Mouse (Mus musculus): ENCODE data around the gene Katnb1.

Katnb1 gene

DNA sequence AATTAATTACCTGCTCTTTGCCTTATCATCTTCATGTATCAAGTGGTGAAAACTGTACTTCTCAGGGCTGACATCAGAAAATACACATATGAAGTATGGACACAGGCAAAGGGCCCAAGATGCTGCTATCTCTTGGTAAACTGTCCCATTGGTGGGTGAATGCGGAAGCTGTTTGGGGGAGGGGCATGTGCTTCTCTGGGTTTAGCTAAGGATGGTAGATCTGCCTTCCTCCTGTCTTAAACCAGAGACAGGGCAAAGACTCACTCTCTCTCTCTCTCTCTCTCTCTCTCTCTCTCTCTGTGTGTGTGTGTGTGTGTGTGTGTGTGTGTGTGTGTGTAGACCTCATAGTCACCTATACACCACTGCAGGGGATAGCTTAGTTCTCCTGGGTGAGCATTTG lies 60.0 kb downstream of the Katnb1 start:
- DNase-seq: peak; percentile 73

DNA sequence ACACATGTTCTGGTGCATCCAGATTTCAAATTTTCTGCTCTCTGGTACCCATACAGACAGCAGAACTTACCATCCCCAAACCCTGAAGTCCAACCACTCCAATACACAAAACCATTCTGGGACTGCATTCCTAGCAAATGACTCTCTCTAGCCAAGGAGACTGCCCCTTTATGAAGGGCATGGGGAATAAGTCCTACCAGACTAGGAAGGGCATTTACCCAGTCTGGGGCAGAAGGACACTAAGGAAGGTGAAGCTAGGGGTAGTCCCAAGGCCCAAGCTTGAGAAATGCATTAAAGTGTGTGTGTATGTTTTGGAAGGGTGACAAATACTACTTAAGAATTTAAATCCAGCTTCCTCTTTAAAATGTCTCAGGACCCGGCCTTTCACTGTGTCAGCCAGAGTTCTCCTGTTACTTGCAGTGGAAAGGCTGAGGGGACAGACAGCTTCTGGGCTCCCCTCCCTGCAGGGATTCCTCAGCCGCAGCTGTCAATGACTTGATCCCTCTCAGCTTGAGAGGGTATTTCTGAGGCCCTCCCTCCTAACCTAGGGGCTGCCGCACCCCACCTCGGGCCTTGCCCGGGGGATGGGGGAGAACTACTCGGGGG lies 60.6 kb downstream of the Katnb1 start:
- peak; percentile 27 for DNase-seq

DNA sequence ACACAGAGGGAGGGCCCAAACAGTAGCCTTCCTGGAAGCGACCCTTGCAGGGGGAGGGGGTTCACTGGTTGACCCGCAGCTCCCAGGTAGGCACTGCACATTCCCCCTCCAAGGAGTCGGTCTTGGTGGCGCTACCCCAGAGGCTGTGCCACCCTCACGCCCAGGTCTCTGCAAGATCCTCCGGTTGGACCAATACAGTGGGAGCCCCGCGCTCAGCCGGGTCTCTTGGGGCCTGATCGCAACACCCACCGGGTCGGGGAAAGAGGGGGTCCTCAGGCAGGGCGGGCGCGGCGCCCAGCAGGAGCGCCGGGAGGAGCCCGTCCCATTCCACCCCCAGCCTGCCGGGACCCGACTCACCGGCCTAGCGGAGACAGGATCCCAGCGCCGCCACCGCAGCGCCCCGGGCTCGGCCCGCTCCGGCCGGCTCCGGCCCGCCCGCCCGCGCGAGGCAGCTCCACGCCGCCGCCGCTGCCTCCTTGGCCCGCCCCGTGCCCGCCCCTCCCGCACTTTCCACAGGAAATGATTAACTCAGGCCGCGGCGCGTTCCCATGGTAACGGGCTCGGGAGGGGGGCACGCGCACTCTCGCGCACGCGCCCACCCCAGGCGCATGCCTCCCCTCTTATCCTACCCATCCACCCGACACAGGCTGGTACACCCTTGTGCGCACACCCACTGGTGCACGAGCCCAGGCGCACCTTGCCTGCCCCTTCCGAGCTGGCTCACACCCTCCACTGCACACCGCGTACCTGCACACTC lies 61.3 kb downstream of the Katnb1 start:
- peak; percentile 85 for DNase-seq

DNA sequence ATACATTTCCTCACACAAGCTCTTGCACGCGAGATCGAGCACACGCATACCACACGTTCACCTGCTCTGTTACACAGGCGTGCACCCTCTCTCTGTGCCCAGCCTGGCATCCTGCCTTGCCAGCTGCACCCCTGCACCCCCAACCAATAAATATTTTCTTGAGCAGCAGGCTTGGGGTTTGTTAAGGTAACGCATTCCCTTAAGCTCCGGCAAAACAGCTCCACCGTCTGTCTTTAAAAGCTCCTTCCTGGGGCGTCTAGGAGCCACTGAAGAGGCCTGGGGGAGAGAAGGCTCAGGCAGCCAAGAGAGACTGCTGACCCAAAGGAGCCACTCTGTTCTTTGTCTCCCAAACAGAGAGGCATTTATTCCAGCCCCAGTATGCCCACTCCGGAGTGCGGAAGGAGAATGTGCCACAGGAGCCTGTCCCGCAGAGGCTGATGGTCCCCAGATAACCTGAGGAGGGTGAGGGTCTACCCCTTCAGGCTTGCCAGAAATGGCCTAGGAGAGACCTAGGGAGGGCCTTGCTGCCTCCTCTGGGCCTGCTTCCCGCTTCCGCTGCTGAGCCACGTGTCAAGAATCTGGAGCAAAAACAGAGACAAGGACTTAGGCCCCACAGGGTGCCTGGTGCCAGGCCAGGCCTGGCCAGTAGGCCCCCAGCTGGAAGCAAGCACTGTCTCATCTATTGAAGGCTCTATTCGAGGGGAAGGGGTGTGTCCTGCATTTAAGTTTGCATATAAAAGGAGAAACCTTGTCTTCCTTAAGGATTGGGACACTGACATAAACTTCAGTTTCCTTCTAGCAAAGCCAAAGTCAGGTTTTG lies 62.2 kb downstream of the Katnb1 start:
- DNase-seq: peak; percentile 61

DNA sequence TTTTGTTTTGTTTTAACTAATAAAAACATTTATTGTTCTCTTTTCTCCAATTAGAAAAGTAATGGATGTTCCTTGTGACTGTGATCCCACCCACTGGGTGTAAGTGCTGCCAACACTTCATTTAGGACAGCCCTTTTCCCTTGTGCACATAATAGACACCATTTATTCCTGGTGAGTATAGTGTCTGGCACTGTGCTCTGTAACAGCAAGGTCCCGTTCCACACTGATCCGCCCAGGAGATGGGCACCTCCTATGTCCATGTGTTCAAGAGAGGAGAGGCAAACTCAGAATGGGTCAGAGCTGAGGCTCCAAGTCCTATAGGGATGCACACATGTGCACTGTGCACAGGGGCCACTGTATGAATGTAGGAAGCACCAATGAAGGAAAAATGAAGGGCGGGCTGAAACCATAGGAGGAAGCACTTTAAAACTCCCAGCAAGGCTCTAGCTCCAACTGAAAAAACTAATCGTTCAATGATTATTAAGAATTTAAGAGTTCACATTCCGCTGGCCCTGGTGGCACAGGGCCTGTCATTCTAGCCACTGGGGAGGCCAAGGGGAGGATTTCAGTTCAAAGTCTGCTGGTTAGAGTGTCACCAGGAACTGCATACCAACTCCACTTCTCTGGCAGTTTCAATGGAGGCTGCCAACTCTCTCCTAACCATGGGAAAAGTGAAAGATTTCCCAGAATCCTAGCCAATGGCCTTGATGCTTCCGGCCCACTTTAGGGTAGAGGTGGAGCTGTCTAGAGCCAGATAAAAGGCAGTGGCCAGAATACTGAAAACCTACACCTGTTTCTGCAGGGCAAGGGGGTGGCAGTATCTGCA lies 63.0 kb downstream of the Katnb1 start:
- DNase-seq: no peak

DNA sequence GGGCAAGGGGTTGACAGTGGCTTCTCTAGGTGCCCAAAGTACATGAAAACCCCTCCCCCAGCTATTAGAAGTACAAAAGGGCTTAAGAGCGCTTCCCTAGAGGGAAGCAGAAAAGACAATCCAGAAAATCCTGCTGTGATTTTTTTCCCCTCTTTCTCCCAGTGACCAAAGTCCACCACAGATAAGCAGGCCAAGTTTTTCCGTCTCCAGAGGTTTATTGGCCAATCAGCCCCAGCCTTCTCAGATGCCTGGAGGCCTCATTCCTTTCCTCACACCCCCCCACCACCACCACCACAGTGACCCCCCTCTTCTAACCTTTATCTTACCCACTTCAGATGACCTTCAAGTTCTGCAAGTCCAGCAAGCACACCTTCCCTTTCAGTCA lies 63.6 kb downstream of the Katnb1 start:
- DNase-seq: no peak

DNA sequence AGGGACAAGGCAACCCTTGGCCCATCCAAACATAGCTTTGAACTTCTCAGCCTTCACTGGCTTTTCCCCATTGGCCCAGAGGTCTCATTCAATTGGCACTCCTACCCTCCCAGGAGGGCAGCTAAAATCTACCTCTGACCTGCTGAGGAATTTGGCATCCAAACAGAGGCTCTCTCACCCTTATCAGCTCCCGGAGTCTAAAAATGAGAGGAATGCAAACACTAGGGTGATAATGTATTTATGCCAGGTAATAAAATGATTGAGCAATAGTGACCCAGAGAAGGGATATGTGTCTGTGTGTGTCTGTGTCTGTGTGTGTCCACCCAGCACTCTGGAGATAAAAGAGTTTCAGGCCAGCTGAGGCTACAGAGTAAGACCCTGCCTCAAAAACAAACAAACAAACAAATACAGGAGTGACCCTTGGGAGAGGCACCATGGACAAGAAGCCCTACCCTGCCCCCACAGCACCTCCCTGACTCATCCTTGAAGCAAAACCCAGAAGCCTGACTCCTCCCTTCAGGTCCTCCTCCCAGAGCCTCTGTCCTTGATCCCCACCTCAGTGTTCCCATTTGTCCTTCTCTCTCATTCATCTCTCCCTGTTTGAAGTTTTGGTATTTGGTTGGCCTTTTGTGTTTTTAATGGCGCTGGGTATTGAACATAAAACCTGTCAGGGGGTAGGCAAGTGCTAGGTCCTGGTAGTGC lies 65.2 kb downstream of the Katnb1 start:
- DNase-seq: peak; percentile 63

DNA sequence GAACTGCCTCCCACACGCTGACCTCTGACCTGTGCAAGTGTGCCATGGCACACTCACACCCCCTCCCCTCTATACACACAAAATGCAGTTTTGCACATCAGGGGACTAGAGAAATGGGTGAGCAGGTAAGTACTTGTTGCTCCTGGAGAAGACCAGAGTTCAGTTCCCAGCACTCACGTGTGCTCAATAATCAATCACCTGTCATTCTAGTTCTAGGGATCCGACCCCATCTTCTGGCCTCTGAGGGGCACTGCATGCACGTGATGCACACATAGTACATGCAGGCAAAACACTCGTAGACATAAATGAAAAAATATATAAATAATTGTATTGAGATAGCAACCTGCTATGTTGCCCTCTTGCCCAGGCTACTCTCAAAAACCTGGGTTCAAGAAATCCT lies 65.9 kb downstream of the Katnb1 start:
- no peak for DNase-seq

DNA sequence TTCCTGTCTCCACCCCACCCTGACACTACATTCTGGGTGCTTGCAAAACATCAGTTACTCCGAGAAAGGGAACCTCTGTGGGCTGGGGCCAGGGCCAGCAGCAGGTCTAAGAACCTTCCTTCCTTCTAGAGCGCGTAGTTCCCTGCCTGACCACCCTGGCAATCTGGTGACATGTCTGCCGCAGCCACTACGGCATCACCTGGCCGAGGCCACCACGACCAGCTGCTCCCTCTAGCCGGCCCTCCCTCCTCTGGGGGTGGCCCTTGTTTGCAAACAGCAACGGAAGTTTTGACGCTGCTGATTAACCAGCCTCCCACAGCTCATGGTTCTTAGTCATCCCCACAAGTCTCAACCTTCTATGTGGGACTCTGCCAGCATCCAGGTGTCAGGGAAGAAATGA lies 68.4 kb downstream of the Katnb1 start:
- DNase-seq: no peak

DNA sequence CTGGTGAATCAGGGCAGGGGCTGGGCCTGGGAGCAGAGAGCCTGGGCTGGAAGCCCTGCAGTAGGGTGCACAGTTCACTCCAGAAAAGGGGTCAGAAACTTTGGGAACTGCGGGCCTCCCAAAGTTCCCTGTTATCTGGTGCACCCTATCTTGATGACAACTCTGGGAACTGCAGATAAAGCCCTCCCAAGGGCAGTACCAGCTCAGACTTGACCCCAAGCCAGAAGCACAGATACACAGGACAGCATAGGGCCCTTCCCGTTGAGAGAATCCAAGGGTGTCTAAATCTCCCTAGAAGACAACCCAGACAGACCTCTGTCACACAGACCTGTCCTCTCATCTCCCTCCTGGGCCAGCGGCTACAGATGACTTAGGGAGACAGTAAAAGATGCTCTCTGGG lies 69.6 kb downstream of the Katnb1 start:
- DNase-seq: no peak

Measured in lung, postnatal 36 days (tissue).